Mouse (Mus musculus) intestine, embryonic 14.5 days (tissue): Measurements from ENCODE around the gene Get4. TPM values are rescaled to one million over a fixed set of nuclear protein-coding genes. Genes with fewer than 3 reads are reported as not detected.

Source experiments
- ATAC-seq: fragments of 200-750 bp; cut with Nextera tagmentation; replicated peaks from 2 replicates; pipeline ENCODE4 v1.8.0; 2017; ENCODE audit warnings: low read depth, moderate number of reproducible peaks, moderate TSS enrichment, moderate library complexity; ENCODE audit not compliant: low FRiP score, low TSS enrichment
- DNase-seq: peaks from one replicate; pipeline ENCODE4 v3.0.0-alpha.2; 2018; ENCODE audit warnings: low spot score
- H3K27ac ChIP-seq: fragments of 300-500 bp; sonication (generic); 2 replicates; pipeline ENCODE4 v1.5.1; 2014; ENCODE audit warnings: low read depth, mild to moderate bottlenecking, control low read depth
- H3K27me3 ChIP-seq: fragments of 300-500 bp; sonication (generic); replicated peaks from 2 replicates; pipeline ENCODE4 v1.6.1; 2014; ENCODE audit warnings: low read length, control low read depth; ENCODE audit not compliant: control insufficient read depth, insufficient read depth
- H3K36me3 ChIP-seq: fragments of 300-500 bp; sonication (generic); 2 replicates; pipeline ENCODE4 v1.6.1; 2014; ENCODE audit warnings: low read length, control low read depth; ENCODE audit not compliant: control insufficient read depth, insufficient read depth
- H3K4me1 ChIP-seq: fragments of 300-500 bp; sonication (generic); replicated peaks from 2 replicates; pipeline ENCODE4 v1.6.1; 2014; ENCODE audit warnings: low read length, control low read depth, mixed read lengths; ENCODE audit not compliant: control insufficient read depth, insufficient read depth
- H3K4me2 ChIP-seq: fragments of 300-500 bp; sonication (generic); 2 replicates; pipeline ENCODE4 v1.6.1; 2014; ENCODE audit warnings: low read length
- H3K4me3 ChIP-seq: fragments of 300-500 bp; sonication (generic); 2 replicates; pipeline ENCODE4 v1.5.1; 2014; ENCODE audit warnings: low read depth, low read length, control low read depth, mixed read lengths
- H3K9ac ChIP-seq: fragments of 300-500 bp; sonication (generic); 2 replicates; pipeline ENCODE4 v1.6.1; 2014; ENCODE audit warnings: mild to moderate bottlenecking, low read length
- H3K9me3 ChIP-seq: fragments of 300-500 bp; sonication (generic); 2 replicates; pipeline ENCODE4 v1.6.1; 2016; ENCODE audit warnings: low read length, control low read depth; ENCODE audit not compliant: control insufficient read depth
- WGBS: fragments of 180-500 bp; shearing (Covaris S2); extraction: QIAGEN DNeasy Blood & Tissue Kit; methylation state at CpG from one replicate; pipeline ENCODE4 v1.1.7; 2014; 5-methylcytosine and 5-hydroxymethylcytosine counted together
- polyA plus RNA-seq: library from polyadenylated mRNA; unstranded; fragments of >200 nt; fragmentation: Nextera tagmentation; extraction: Ambion mirVana; gene quantifications from 2 replicates; pipeline ENCODE4 v1.2.1, GENCODE M21; 2014

The Get4 gene
- polyA plus RNA-seq, 1 experiment from 2014 or later = 152 TPM

- ATAC-seq = no peak
- Histone ChIP-seq H3K4me3 (no peak overlapping the region), H3K27me3 (no peaks in the 10 kb centered on the region), H3K4me1 (peaks cover 2% of the 10 kb centered on the region; the same call in 1 of the 2 replicates), H3K4me2 (no peak overlapping the region), H3K9me3 (no peaks in the 10 kb centered on the region), H3K27ac (no peak overlapping the region), H3K36me3 (no peaks in the 10 kb centered on the region), H3K9ac (no peak overlapping the region)
- 72% methylated on average over 6 of the region's 6 CpGs for WGBS
- DNase-seq = no peak
Observed at GRCm38 (mm10) chr5:139291811-139292560, 39.9 kb downstream of the Get4 start.

- H3K4me1 ChIP-seq = no peaks in the 10 kb centered on the region
- DNase-seq (no peak), ATAC-seq (no peak)
- H3K9me3 ChIP-seq = no peaks in the 10 kb centered on the region
- no peaks in the 10 kb centered on the region for H3K27me3 ChIP-seq
- no peaks in the 10 kb centered on the region for H3K36me3 ChIP-seq
- no peak overlapping the region for H3K4me3 ChIP-seq
- no peak overlapping the region for H3K27ac ChIP-seq
- H3K4me2 ChIP-seq = no peak overlapping the region
- H3K9ac ChIP-seq = no peak overlapping the region
- WGBS = 84% methylated on average over 2 of the region's 2 CpGs
Observed at GRCm38 (mm10) chr5:139294089-139294488, 42.0 kb downstream of the Get4 start.

GRCm38 (mm10) chr5:139297092-139297491 lies 45.0 kb downstream of the Get4 start:
- Histone ChIP-seq H3K4me2 (no peak overlapping the region), H3K27ac (no peak overlapping the region)
- WGBS = 75% methylated on average over 10 of the region's 10 CpGs

GRCm38 (mm10) chr5:139297745-139298144 lies 45.6 kb downstream of the Get4 start:
- Histone ChIP-seq H3K4me3 (no peak overlapping the region), H3K36me3 (no peaks in the 10 kb centered on the region), H3K9ac (no peak overlapping the region), H3K27me3 (no peaks in the 10 kb centered on the region), H3K4me1 (peaks cover 4% of the 10 kb centered on the region; the same call in 1 of the 2 replicates), H3K27ac (no peak overlapping the region), H3K4me2 (no peak overlapping the region), H3K9me3 (no peaks in the 10 kb centered on the region)
- DNase-seq (no peak), ATAC-seq (no peak)
- 81% methylated on average over 5 of the region's 5 CpGs for WGBS

More at GRCm38 (mm10) chr5:139297092-139297491, 45.0 kb downstream of the Get4 start:
- ATAC-seq (no peak), DNase-seq (no peak)
- Histone ChIP-seq H3K36me3 (no peaks in the 10 kb centered on the region), H3K27me3 (no peaks in the 10 kb centered on the region), H3K9me3 (no peaks in the 10 kb centered on the region), H3K4me1 (peaks cover 4% of the 10 kb centered on the region; the same call in 1 of the 2 replicates), H3K9ac (no peak overlapping the region), H3K4me3 (no peak overlapping the region)

- no peak for DNase-seq
- Histone ChIP-seq H3K4me2 (no peak overlapping the region), H3K27ac (no peak overlapping the region), H3K9me3 (no peaks in the 10 kb centered on the region), H3K4me1 (peaks cover 4% of the 10 kb centered on the region; the same call in 1 of the 2 replicates), H3K36me3 (no peaks in the 10 kb centered on the region), H3K27me3 (no peaks in the 10 kb centered on the region), H3K9ac (no peak overlapping the region), H3K4me3 (no peak overlapping the region)
- no peak for ATAC-seq
- WGBS = 87% methylated on average over 6 of the region's 6 CpGs
Observed at GRCm38 (mm10) chr5:139302101-139302500, 50.0 kb downstream of the Get4 start.

GRCm38 (mm10) chr5:139303646-139304061 lies 51.5 kb downstream of the Get4 start:
- Histone ChIP-seq H3K36me3 (no peaks in the 10 kb centered on the region), H3K4me1 (peaks cover 4% of the 10 kb centered on the region; the same call in 1 of the 2 replicates), H3K9me3 (no peaks in the 10 kb centered on the region), H3K4me2 (no peak overlapping the region), H3K4me3 (no peak overlapping the region), H3K9ac (no peak overlapping the region), H3K27ac (no peak overlapping the region), H3K27me3 (no peaks in the 10 kb centered on the region)
- DNase-seq = no peak
- WGBS = 87% methylated on average over 9 of the region's 9 CpGs
- no peak for ATAC-seq

GRCm38 (mm10) chr5:139309946-139310345 lies 57.8 kb downstream of the Get4 start:
- Histone ChIP-seq H3K4me3 (no peak overlapping the region), H3K27me3 (no peaks in the 10 kb centered on the region), H3K36me3 (no peaks in the 10 kb centered on the region), H3K9ac (no peak overlapping the region), H3K27ac (no peak overlapping the region), H3K4me1 (no peaks in the 10 kb centered on the region), H3K4me2 (no peak overlapping the region), H3K9me3 (no peaks in the 10 kb centered on the region)
- ATAC-seq = no peak
- 76% methylated on average over 3 of the region's 3 CpGs for WGBS
- DNase-seq = no peak

GRCm38 (mm10) chr5:139310477-139310876 lies 58.4 kb downstream of the Get4 start:
- Histone ChIP-seq H3K4me3 (no peak overlapping the region), H3K4me2 (no peak overlapping the region), H3K27ac (no peak overlapping the region), H3K9me3 (no peaks in the 10 kb centered on the region), H3K9ac (no peak overlapping the region), H3K4me1 (no peaks in the 10 kb centered on the region), H3K36me3 (no peaks in the 10 kb centered on the region), H3K27me3 (no peaks in the 10 kb centered on the region)
- no peak for ATAC-seq
- DNase-seq = no peak
- 86% methylated on average over 4 of the region's 4 CpGs for WGBS

- no peaks in the 10 kb centered on the region for H3K9me3 ChIP-seq
- no peak overlapping the region for H3K27ac ChIP-seq
- ATAC-seq (no peak), DNase-seq (no peak)
- WGBS = 90% methylated on average over 9 of the region's 9 CpGs
- H3K27me3 ChIP-seq = no peaks in the 10 kb centered on the region
- no peak overlapping the region for H3K9ac ChIP-seq
- no peaks in the 10 kb centered on the region for H3K36me3 ChIP-seq
- no peaks in the 10 kb centered on the region for H3K4me1 ChIP-seq
- H3K4me2 ChIP-seq = no peak overlapping the region
- H3K4me3 ChIP-seq = no peak overlapping the region
Observed at GRCm38 (mm10) chr5:139311822-139312221, 59.7 kb downstream of the Get4 start.
